Mouse (Mus musculus) hindbrain, embryonic 12.5 days (tissue): ENCODE data around the gene Ppp2r5c. TPM values are rescaled to one million over a fixed set of nuclear protein-coding genes. Genes with fewer than 3 reads are reported as not detected.

Source experiments
- ATAC-seq: fragments of 200-750 bp; cut with Nextera tagmentation; 2 replicates; pipeline ENCODE4 v1.8.0; 2017; ENCODE audit warnings: moderate TSS enrichment; ENCODE audit not compliant: low FRiP score
- H3K27ac ChIP-seq: fragments of 300-500 bp; sonication (generic); 2 replicates; pipeline ENCODE4 v1.5.1; 2016; ENCODE audit warnings: mild to moderate bottlenecking
- H3K27me3 ChIP-seq: fragments of 300-500 bp; sonication (generic); 2 replicates; pipeline ENCODE4 v1.6.1; 2016; ENCODE audit warnings: mild to moderate bottlenecking
- H3K36me3 ChIP-seq: fragments of 300-500 bp; sonication (generic); 2 replicates; pipeline ENCODE4 v1.6.1; 2016; ENCODE audit warnings: mild to moderate bottlenecking
- H3K4me1 ChIP-seq: fragments of 300-500 bp; sonication (generic); 2 replicates; pipeline ENCODE4 v1.6.1; 2016
- H3K4me2 ChIP-seq: fragments of 300-500 bp; sonication (generic); replicated peaks from 2 replicates; pipeline ENCODE4 v1.6.1; 2016; ENCODE audit warnings: mild to moderate bottlenecking
- H3K4me3 ChIP-seq: fragments of 300-500 bp; sonication (generic); 2 replicates; pipeline ENCODE4 v1.5.1; 2016; ENCODE audit warnings: mild to moderate bottlenecking
- H3K9ac ChIP-seq: fragments of 300-500 bp; sonication (generic); 2 replicates; pipeline ENCODE4 v1.6.1; 2016; ENCODE audit warnings: mild to moderate bottlenecking, moderate library complexity
- H3K9me3 ChIP-seq: fragments of 300-500 bp; sonication (generic); replicated peaks from 2 replicates; pipeline ENCODE4 v1.6.1; 2016; ENCODE audit warnings: mild to moderate bottlenecking
- WGBS: fragments of 180-500 bp; shearing (Covaris S2); methylation state at CpG from one replicate; pipeline ENCODE4 v1.1.7; 2016; 5-methylcytosine and 5-hydroxymethylcytosine counted together
- polyA plus RNA-seq: library from polyadenylated mRNA; unstranded; fragments of >200 nt; fragmentation: Nextera tagmentation; extraction: Ambion mirVana; gene quantifications from 2 replicates; pipeline ENCODE4 v1.2.1, GENCODE M21; 2016

Gene Ppp2r5c
- polyA plus RNA-seq, 1 experiment from 2014 or later = 153 TPM

DNA sequence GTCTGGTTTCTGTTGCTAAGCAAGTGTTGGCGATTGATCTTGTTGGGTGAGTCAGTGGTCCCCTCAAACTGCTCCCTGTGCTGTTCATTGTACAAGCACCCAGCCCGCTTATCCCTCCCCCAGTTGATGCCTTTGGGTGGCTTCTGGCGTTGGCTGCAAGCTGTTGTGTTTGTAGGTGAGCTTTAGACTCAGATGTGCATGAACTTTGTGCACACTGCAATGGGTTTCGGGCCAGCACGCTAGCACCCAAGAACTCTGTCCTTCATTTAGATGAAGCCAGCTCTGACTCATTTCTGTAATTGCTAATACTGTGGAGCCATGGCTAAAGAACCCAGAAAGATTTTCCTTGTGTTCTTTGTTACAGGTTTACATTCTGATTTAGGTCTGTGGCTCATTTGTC, 88.4 kb downstream of the Ppp2r5c start:
- H3K9ac ChIP-seq = no peak overlapping the region
- H3K27ac ChIP-seq = no peak overlapping the region
- H3K4me3 ChIP-seq = no peak overlapping the region
- 95% methylated on average over 5 of the region's 5 CpGs for WGBS
- ATAC-seq = no peak
- peaks cover 2% of the 10 kb centered on the region; the same call in 1 of the 2 replicates for H3K4me1 ChIP-seq
- peaks cover 8% of the 10 kb centered on the region for H3K36me3 ChIP-seq
- no peaks in the 10 kb centered on the region for H3K9me3 ChIP-seq
- no peaks in the 10 kb centered on the region for H3K27me3 ChIP-seq
- H3K4me2 ChIP-seq = no peak overlapping the region

DNA sequence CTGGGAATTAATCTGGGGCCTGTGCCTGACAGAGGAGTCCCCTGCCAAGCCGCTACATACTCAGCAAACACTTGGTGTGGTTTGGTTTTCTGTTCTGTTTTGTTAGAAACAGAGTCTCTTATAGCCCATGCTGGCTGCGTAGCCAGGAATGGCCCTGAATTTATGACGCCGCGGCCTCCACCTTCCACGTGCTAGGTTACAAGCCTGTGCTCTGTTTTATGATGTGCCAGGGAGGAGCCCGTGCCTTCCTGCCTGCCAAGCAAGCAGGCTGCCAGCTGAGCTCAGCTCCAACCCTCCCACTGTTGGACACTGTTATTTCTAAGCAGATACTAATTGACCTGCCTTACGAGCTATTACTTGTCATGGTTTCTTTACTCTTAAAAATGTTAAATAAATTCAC, 90.8 kb downstream of the Ppp2r5c start:
- no peak for ATAC-seq
- Histone ChIP-seq H3K27me3 (no peaks in the 10 kb centered on the region), H3K4me3 (no peak overlapping the region), H3K27ac (no peak overlapping the region), H3K4me2 (no peak overlapping the region), H3K9ac (no peak overlapping the region), H3K36me3 (peaks cover 3% of the 10 kb centered on the region; the same call in 1 of the 2 replicates), H3K4me1 (peaks cover 8% of the 10 kb centered on the region; the same call in 1 of the 2 replicates), H3K9me3 (no peaks in the 10 kb centered on the region)
- 98% methylated on average over 8 of the region's 8 CpGs for WGBS

DNA sequence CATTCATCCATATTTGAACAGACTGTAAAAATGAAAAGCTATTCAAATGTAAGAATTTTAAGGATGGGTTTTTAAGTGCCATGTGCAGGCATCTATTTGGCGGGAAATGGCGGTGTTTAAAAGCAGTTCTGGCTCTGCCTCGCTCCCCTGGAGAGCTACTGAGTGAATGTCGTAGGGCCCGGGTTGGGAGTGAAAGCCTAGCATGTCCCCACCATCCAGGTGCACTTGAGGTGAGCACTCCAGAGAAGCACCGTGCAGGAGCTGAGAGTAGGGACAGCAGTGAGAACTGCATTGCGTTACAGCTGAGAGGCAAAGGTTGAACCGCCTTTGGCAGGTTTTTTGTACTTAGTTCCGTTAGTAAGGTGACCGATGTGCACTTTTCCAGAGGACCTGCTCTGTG, 92.4 kb downstream of the Ppp2r5c start:
- Histone ChIP-seq H3K4me1 (peaks cover 8% of the 10 kb centered on the region; the same call in 1 of the 2 replicates), H3K4me3 (no peak overlapping the region)
- WGBS = 94% methylated on average over 10 of the region's 10 CpGs

DNA sequence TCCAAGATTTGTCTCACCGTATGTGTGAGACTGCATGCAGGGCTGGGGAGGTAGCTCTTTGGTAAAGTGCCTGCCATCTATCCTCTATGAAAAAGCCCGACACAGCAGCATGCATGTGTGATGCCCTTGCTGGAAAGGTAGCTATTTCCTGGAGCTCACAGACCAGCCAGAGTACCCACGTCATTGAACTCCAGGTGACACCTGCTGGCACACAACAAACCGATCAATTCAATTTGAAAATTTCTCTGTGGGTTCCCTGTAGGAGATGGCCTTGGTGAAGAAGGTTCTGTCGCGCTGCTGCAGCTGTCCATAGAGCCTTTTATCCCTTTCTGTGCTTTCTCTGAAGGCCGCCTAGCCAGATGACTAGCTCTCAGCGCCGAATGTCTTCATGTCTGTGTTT, 92.9 kb downstream of the Ppp2r5c start:
- Histone ChIP-seq H3K4me3 (no peak overlapping the region), H3K4me1 (peaks cover 8% of the 10 kb centered on the region; the same call in 1 of the 2 replicates), H3K9me3 (no peaks in the 10 kb centered on the region), H3K27ac (no peak overlapping the region), H3K9ac (no peak overlapping the region), H3K36me3 (peaks cover 5% of the 10 kb centered on the region; the same call in 1 of the 2 replicates), H3K27me3 (no peaks in the 10 kb centered on the region), H3K4me2 (no peak overlapping the region)
- 83% methylated on average over 9 of the region's 9 CpGs for WGBS
- ATAC-seq = no peak

More for the DNA sequence above, 92.4 kb downstream of the Ppp2r5c start:
- Histone ChIP-seq H3K9me3 (no peaks in the 10 kb centered on the region), H3K27me3 (no peaks in the 10 kb centered on the region), H3K27ac (no peak overlapping the region), H3K9ac (no peak overlapping the region), H3K36me3 (0 out of 2 replicates have a peak, but pooled peaks cover under 1% of the 10 kb centered on the region), H3K4me2 (no peak overlapping the region)
- no peak for ATAC-seq

DNA sequence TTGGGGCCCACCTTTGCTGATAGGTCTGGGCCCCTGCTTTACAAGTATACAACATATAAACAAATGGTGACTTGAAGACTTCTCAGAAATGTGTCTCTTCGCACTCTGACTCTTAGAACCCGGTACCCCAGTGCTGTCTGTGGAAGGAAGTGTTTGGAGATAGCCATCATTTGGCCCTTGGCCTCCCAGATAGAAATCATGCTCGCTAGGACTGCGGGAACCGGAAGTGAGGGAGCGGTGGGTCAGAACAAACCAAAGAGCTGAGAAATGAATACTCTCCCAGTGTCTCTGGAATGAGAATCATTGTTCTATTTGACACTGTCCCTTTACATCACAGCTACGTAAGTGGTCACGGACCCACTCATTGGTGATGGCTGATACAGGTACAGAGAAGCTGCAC, 93.4 kb downstream of the Ppp2r5c start:
- 88% methylated on average over 8 of the region's 8 CpGs for WGBS
- peaks cover 8% of the 10 kb centered on the region; the same call in 1 of the 2 replicates for H3K4me1 ChIP-seq
- H3K27me3 ChIP-seq = no peaks in the 10 kb centered on the region
- no peak overlapping the region for H3K4me2 ChIP-seq
- ATAC-seq = no peak
- H3K9ac ChIP-seq = no peak overlapping the region
- H3K27ac ChIP-seq = no peak overlapping the region
- H3K4me3 ChIP-seq = no peak overlapping the region
- peaks cover 8% of the 10 kb centered on the region; the same call in 1 of the 2 replicates for H3K36me3 ChIP-seq
- H3K9me3 ChIP-seq = no peaks in the 10 kb centered on the region

DNA sequence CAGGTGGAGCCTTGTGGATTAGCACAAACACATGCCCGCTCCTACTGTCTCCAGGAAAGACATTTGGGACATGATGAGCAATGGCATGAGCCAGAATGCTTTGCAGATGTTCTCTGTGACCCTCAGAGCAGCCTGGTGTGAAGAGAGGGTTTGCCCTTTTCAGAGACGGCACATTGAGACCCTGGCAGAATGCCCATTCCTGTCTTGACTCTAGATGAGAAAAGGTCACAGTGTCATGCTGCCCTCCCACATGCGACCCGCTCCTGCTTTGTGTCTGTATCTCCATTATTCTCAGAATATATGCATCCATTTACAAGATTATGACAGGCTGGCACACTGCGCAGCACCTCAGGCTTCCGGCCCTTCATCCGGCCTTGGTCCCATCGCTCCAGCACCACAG, 94.1 kb downstream of the Ppp2r5c start:
- no peak overlapping the region for H3K4me2 ChIP-seq
- no peak overlapping the region for H3K27ac ChIP-seq
- ATAC-seq = no peak
- no peak overlapping the region for H3K4me3 ChIP-seq
- H3K4me1 ChIP-seq = peaks cover 8% of the 10 kb centered on the region; the same call in 1 of the 2 replicates
- no peaks in the 10 kb centered on the region for H3K27me3 ChIP-seq
- WGBS = 75% methylated on average over 8 of the region's 8 CpGs
- peaks cover 14% of the 10 kb centered on the region for H3K36me3 ChIP-seq
- no peak overlapping the region for H3K9ac ChIP-seq
- H3K9me3 ChIP-seq = no peaks in the 10 kb centered on the region

DNA sequence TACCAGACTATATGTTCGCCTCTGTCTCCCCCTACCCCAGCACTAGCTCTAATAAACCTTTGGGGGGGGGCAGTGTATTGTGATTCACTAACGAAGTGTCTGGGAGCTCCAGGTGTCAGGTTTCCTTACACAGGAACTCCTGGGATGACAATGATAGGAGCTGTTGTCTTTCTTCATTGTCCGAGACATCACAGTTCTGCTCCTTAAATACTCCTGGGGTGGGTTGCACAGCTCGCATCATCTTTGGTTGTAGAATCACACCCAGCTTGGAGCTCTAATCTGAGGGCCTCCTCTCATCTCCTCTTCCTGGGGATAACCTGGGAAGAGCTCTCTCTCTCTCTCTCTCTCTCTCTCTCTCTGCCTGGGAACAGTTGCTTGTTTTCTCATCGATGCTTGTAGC, 94.6 kb downstream of the Ppp2r5c start:
- Histone ChIP-seq H3K27me3 (no peaks in the 10 kb centered on the region), H3K27ac (no peak overlapping the region), H3K4me3 (no peak overlapping the region), H3K4me1 (peaks cover 8% of the 10 kb centered on the region; the same call in 1 of the 2 replicates), H3K9ac (no peak overlapping the region), H3K4me2 (no peak overlapping the region), H3K9me3 (no peaks in the 10 kb centered on the region), H3K36me3 (peaks cover 19% of the 10 kb centered on the region)
- WGBS = 79% methylated on average over 5 of the region's 5 CpGs
- ATAC-seq = no peak

DNA sequence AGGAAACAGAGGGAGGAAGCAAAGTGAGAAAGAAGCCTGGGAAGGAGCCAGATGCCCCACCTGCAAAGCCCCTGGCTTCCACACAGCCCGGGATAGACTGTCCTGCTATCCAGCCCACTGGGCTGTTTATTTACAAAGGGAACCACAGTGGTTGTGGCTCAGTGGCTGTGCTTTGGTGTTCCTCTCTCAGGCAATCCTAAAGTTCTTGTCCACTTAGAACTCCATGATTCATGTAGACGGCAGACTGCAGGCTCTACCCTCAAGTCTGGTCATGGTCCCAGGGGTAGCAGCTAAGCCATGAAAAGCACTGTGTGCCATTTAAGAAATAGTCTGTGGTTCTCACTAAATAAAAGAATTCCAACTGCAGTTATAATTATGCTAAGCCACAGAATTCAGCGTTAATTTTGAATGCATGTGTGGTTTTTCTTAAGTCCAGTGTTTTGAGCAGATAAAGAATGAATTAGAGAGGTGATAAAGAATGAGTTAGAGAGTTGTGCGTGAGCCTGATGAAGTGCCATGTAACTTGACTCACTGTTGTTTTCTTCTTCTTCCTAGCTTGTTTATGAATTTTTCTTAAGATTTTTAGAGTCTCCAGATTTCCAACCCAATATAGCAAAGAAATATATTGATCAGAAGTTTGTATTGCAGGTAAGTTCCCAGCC, 98.3 kb downstream of the Ppp2r5c start:
- Histone ChIP-seq H3K27me3 (no peaks in the 10 kb centered on the region), H3K4me1 (peaks cover 8% of the 10 kb centered on the region; the same call in 1 of the 2 replicates), H3K9ac (no peak overlapping the region), H3K9me3 (no peaks in the 10 kb centered on the region), H3K4me3 (no peak overlapping the region), H3K27ac (no peak overlapping the region), H3K4me2 (no peak overlapping the region), H3K36me3 (peaks cover 51% of the 10 kb centered on the region)
- WGBS = 92% methylated on average over 4 of the region's 4 CpGs
- ATAC-seq = no peak

DNA sequence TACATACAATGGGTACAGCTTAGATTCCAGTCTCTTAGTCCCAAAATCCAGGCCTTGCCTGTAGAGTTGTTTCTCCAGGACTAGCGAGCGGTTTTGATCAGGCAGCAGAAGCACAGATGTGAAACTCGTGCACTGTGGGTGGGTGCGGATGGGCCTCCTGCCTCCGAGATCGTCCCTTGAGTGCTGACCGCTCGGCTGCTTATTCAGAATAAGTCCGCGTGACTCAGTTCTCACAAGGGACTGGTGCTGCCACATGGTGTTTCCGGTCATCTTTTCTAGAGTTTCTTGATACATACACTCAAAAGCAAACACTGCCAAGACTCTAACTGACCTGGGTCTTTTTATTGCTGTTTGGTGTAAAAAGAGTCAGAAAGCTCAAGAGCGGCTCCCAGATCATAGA, 100.7 kb downstream of the Ppp2r5c start:
- H3K36me3 ChIP-seq = peaks cover 73% of the 10 kb centered on the region

DNA sequence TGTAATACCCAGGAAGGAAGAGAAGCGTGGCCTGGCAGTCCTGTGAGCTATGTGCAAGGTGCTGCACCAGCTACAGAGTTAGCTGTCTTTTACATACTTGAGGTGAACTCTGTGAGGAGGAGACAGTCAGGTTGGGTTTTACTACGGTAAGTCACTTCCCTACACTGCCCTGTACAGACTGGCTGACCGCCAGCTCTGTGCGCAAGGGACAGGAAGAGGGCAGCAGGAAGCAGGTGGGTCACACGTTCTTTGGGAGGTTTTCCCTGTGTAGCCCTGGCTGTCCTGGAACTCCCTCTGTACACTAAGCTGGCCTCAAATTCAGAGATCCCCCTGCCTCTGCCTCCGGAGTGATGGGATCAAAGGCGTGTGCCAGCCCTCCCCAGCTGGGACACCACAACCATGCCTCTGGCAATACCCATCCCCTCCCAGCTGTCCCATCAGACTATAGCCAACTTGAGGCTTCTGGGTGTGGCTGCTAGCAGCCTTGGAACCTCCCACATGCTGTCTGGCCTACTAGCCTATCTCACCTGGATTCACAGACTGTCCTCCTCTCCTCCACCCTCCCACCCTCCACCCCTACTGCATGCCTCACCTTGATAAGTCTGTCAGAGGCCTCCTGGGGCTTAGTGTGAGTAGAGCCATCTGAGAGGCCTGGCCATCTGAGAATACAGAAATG, 102.7 kb downstream of the Ppp2r5c start:
- 94% methylated on average over 7 of the region's 7 CpGs for WGBS
- H3K9me3 ChIP-seq = no peaks in the 10 kb centered on the region
- ATAC-seq = no peak
- H3K9ac ChIP-seq = no peak overlapping the region
- H3K27ac ChIP-seq = no peak overlapping the region
- H3K27me3 ChIP-seq = no peaks in the 10 kb centered on the region
- no peak overlapping the region for H3K4me2 ChIP-seq
- H3K4me1 ChIP-seq = no peaks in the 10 kb centered on the region
- H3K36me3 ChIP-seq = peaks cover 89% of the 10 kb centered on the region
- no peak overlapping the region for H3K4me3 ChIP-seq

More for the DNA sequence above, 100.7 kb downstream of the Ppp2r5c start:
- Histone ChIP-seq H3K27me3 (no peaks in the 10 kb centered on the region), H3K4me3 (no peak overlapping the region), H3K27ac (no peak overlapping the region), H3K4me1 (no peaks in the 10 kb centered on the region), H3K4me2 (no peak overlapping the region), H3K9ac (no peak overlapping the region), H3K9me3 (no peaks in the 10 kb centered on the region)
- 94% methylated on average over 12 of the region's 12 CpGs for WGBS
- no peak for ATAC-seq

DNA sequence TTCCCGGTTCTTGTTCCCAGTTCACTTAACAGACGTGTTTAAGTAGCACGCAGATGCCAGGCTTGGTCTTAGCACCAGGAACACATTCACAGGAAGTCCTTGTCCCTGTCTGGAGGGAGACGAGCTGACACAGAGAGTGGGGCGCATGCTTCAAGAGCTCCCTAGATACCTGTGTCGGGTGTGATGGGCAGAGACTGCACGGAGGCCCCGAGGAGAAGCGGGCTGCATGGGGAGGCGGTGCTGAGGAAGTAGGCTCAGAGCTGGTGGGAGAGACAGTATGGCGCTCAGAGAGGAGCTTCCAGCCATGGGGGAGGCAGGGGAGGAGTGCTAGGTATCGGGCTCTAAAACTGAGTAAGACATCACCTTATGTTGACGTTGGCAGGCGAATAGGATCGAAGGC, 103.4 kb downstream of the Ppp2r5c start:
- H3K27me3 ChIP-seq = no peaks in the 10 kb centered on the region
- H3K4me2 ChIP-seq = no peak overlapping the region
- no peaks in the 10 kb centered on the region for H3K4me1 ChIP-seq
- no peak overlapping the region for H3K9ac ChIP-seq
- H3K9me3 ChIP-seq = no peaks in the 10 kb centered on the region
- peaks cover 93% of the 10 kb centered on the region for H3K36me3 ChIP-seq
- no peak overlapping the region for H3K4me3 ChIP-seq
- 93% methylated on average over 15 of the region's 15 CpGs for WGBS
- ATAC-seq = no peak
- H3K27ac ChIP-seq = no peak overlapping the region

DNA sequence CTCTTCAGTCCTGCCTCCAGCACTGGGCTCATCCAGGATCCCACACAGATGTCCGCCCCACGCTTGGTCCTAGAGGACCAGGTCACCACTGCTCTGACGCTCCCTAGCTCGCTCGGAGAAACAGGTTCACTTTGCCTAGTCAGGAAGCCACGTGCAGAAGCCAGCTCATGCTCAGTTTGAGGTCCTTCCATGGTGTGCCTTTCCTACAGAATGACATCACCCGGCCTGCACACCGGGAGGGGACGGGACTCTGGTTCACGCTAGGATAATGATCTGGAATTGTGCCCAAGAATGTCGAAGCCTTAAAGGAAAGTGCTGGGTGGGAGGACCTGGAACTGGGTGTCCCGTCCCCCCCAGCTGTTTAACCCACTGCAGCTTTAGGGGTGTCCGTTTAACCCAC, 105.2 kb downstream of the Ppp2r5c start:
- no peaks in the 10 kb centered on the region for H3K4me1 ChIP-seq
- H3K4me3 ChIP-seq = no peak overlapping the region
- H3K9me3 ChIP-seq = no peaks in the 10 kb centered on the region
- no peak overlapping the region for H3K9ac ChIP-seq
- no peaks in the 10 kb centered on the region for H3K27me3 ChIP-seq
- 93% methylated on average over 13 of the region's 13 CpGs for WGBS
- no peak overlapping the region for H3K27ac ChIP-seq
- ATAC-seq = no peak
- H3K4me2 ChIP-seq = no peak overlapping the region
- peaks cover 90% of the 10 kb centered on the region for H3K36me3 ChIP-seq
